Mouse (Mus musculus) MEL (cell line): ENCODE measurements at regions not wholly inside any gene's neighbourhood (a gene's known extent, or its start where the extent isn't known, plus 50 kb on each side); places are given as distances from the start of the nearest gene placed in this dataset.

Experiments
- CHD2 ChIP-seq: IDR thresholded peaks from 2 replicates; pipeline ENCODE4 v1.6.1; 2011; ENCODE audit warnings: low read length, improper control_type of control experiment
- CTCF ChIP-seq, 3 experiments: IDR thresholded peaks in 2 of 3; conservative IDR thresholded peaks in 1 of 3; 2 replicates each; pipeline ENCODE4 v1.5.1; 2011 to 2012; ENCODE audit warnings: low read length in 3 of 3, low read depth in 2 of 3, mild to moderate bottlenecking in 2 of 3, improper control_type of control experiment in 1 of 3, inconsistent platforms in 1 of 3, mixed read lengths in 1 of 3, moderate library complexity in 1 of 3; ENCODE audit not compliant: control insufficient read depth in 1 of 3, insufficient read depth in 1 of 3, poor library complexity in 1 of 3, severe bottlenecking in 1 of 3
- E2F4 ChIP-seq: IDR thresholded peaks from 2 replicates; pipeline ENCODE4 v1.6.1; 2011; ENCODE audit warnings: low read depth, low read length, improper control_type of control experiment, borderline replicate concordance
- ELF1 ChIP-seq: IDR thresholded peaks from 2 replicates; pipeline ENCODE4 v1.6.1; 2014; ENCODE audit warnings: low read depth, mild to moderate bottlenecking, inconsistent platforms, low read length, improper control_type of control experiment, moderate library complexity
- EP300 ChIP-seq, 2 experiments: IDR thresholded peaks; 2 replicates each; pipeline ENCODE4 v1.6.1; 2011; ENCODE audit warnings: improper control_type of control experiment in 2 of 2, low read length in 2 of 2, low read depth in 1 of 2, mild to moderate bottlenecking in 1 of 2
- MAFK ChIP-seq: IDR thresholded peaks from 2 replicates; pipeline ENCODE4 v1.6.1; 2011; ENCODE audit warnings: low read depth, mild to moderate bottlenecking, low read length, improper control_type of control experiment, borderline replicate concordance
- MAZ ChIP-seq: IDR thresholded peaks from 2 replicates; pipeline ENCODE4 v1.6.1; 2012; ENCODE audit warnings: low read depth, mild to moderate bottlenecking, inconsistent platforms, low read length, improper control_type of control experiment
- POLR2A ChIP-seq, 2 experiments: IDR thresholded peaks; 2 replicates each; pipeline ENCODE4 v1.6.1; 2011 to 2012; ENCODE audit warnings: low read length in 2 of 2, mild to moderate bottlenecking in 2 of 2, control low read depth in 1 of 2, improper control_type of control experiment in 1 of 2, low read depth in 1 of 2, moderate library complexity in 1 of 2; ENCODE audit not compliant: control insufficient read depth in 1 of 2, insufficient read depth in 1 of 2, poor library complexity in 1 of 2
- TCF12 ChIP-seq: IDR thresholded peaks from 2 replicates; pipeline ENCODE4 v1.6.1; 2014; ENCODE audit warnings: low read depth, mild to moderate bottlenecking, inconsistent platforms, low read length, improper control_type of control experiment, moderate library complexity
- USF2 ChIP-seq, 2 experiments: IDR thresholded peaks; 2 replicates each; pipeline ENCODE4 v1.6.1; 2011 to 2012; ENCODE audit warnings: improper control_type of control experiment in 2 of 2, low read length in 2 of 2, borderline replicate concordance in 1 of 2, inconsistent platforms in 1 of 2, low read depth in 1 of 2, mild to moderate bottlenecking in 1 of 2; ENCODE audit not compliant: insufficient read depth in 1 of 2
- ZNF384 ChIP-seq: IDR thresholded peaks from 2 replicates; pipeline ENCODE4 v1.6.1; 2012; ENCODE audit warnings: low read depth, mild to moderate bottlenecking, inconsistent platforms, low read length, improper control_type of control experiment

- no peak for TF ChIP-seq ELF1
- peak; percentile 66 to 68 for TF ChIP-seq EP300 (IDR thresholded peaks at IDR 0.05; ENCODE audit: low read depth in 1 of 2, low read length in 2 of 2)
- TF ChIP-seq E2F4, result no peak
- TF ChIP-seq POLR2A (IDR thresholded peaks at IDR 0.05; ENCODE audit: control insufficient read depth in 1 of 2, insufficient read depth in 1 of 2, low read depth in 1 of 2, low read length in 2 of 2, poor library complexity in 1 of 2), result no peak
- no peak for TF ChIP-seq CTCF (IDR thresholded peaks at IDR 0.05 in 2 of 3, conservative IDR thresholded peaks at IDR 0.05 in 1 of 3; ENCODE audit: control insufficient read depth in 1 of 3, insufficient read depth in 1 of 3, low read depth in 2 of 3, low read length in 3 of 3, poor library complexity in 1 of 3, severe bottlenecking in 1 of 3)
- TF ChIP-seq USF2 (IDR thresholded peaks at IDR 0.05; ENCODE audit: borderline replicate concordance in 1 of 2, insufficient read depth in 1 of 2, low read depth in 1 of 2, low read length in 2 of 2), result no peak
- no peak for TF ChIP-seq MAFK
- no peak for TF ChIP-seq CHD2
- TF ChIP-seq MAZ, result no peak
- TF ChIP-seq ZNF384, result no peak
- peak; percentile 70; the same call in 1 of the 2 replicates for TF ChIP-seq TCF12
These were observed 156.3 kb downstream of the Pik3r1 start for GRCm38 (mm10) chr13:101611725-101612124.
